Mouse (Mus musculus) MEL (cell line): ENCODE results near the gene Tgfb1.
A peak's percentile ranks its signal among the peaks of the same experiment; 100 is the strongest.

Experiments
- CTCF ChIP-seq, 3 experiments: IDR thresholded peaks in 2 of 3; conservative IDR thresholded peaks in 1 of 3; 2 replicates each; pipeline ENCODE4 v1.5.1; 2011 to 2012; ENCODE audit warnings: low read length in 3 of 3, low read depth in 2 of 3, mild to moderate bottlenecking in 2 of 3, improper control_type of control experiment in 1 of 3, inconsistent platforms in 1 of 3, mixed read lengths in 1 of 3, moderate library complexity in 1 of 3; ENCODE audit not compliant: control insufficient read depth in 1 of 3, insufficient read depth in 1 of 3, poor library complexity in 1 of 3, severe bottlenecking in 1 of 3
- E2F4 ChIP-seq: IDR thresholded peaks from 2 replicates; pipeline ENCODE4 v1.6.1; 2011; ENCODE audit warnings: low read depth, low read length, improper control_type of control experiment, borderline replicate concordance
- EP300 ChIP-seq, 2 experiments: IDR thresholded peaks; 2 replicates each; pipeline ENCODE4 v1.6.1; 2011; ENCODE audit warnings: improper control_type of control experiment in 2 of 2, low read length in 2 of 2, low read depth in 1 of 2, mild to moderate bottlenecking in 1 of 2
- GATA1 ChIP-seq: IDR thresholded peaks from 2 replicates; pipeline ENCODE4 v1.6.1; 2011; ENCODE audit warnings: low read depth, low read length, improper control_type of control experiment
- POLR2A ChIP-seq, 2 experiments: IDR thresholded peaks; 2 replicates each; pipeline ENCODE4 v1.6.1; 2011 to 2012; ENCODE audit warnings: low read length in 2 of 2, mild to moderate bottlenecking in 2 of 2, control low read depth in 1 of 2, improper control_type of control experiment in 1 of 2, low read depth in 1 of 2, moderate library complexity in 1 of 2; ENCODE audit not compliant: control insufficient read depth in 1 of 2, insufficient read depth in 1 of 2, poor library complexity in 1 of 2
- TAL1 ChIP-seq: IDR thresholded peaks from 2 replicates; pipeline ENCODE4 v1.6.1; 2012; ENCODE audit warnings: mild to moderate bottlenecking, inconsistent platforms, low read length, moderate library complexity, mixed read lengths
- TBP ChIP-seq: IDR thresholded peaks from 2 replicates; pipeline ENCODE4 v1.8.0; 2011; ENCODE audit warnings: low read depth, low read length, improper control_type of control experiment
- USF1 ChIP-seq: IDR thresholded peaks from 2 replicates; pipeline ENCODE4 v1.6.1; 2014; ENCODE audit warnings: low read depth, mild to moderate bottlenecking, inconsistent platforms, low read length, improper control_type of control experiment, moderate library complexity

- TF ChIP-seq EP300 (IDR thresholded peaks at IDR 0.05; ENCODE audit: low read depth in 1 of 2, low read length in 2 of 2) (no peak), E2F4 (no peak), GATA1 (no peak), POLR2A (IDR thresholded peaks at IDR 0.05; ENCODE audit: control insufficient read depth in 1 of 2, insufficient read depth in 1 of 2, low read depth in 1 of 2, low read length in 2 of 2, poor library complexity in 1 of 2) (peak in 1 of 2 experiments; percentile 15; a peak in 2 of 4 replicates), USF1 (no peak), TBP (no peak), TAL1 (no peak), CTCF (IDR thresholded peaks at IDR 0.05 in 2 of 3, conservative IDR thresholded peaks at IDR 0.05 in 1 of 3; ENCODE audit: control insufficient read depth in 1 of 3, insufficient read depth in 1 of 3, low read depth in 2 of 3, low read length in 3 of 3, poor library complexity in 1 of 3, severe bottlenecking in 1 of 3) (no peak)
Observed at GRCm38 (mm10) chr7:25707581-25708292, 20.9 kb downstream of the Tgfb1 start.
